Mouse (Mus musculus) CH12.LX (cell line): ENCODE data around the gene Gm20388.

Experiments used
- USF2 ChIP-seq: conservative IDR thresholded peaks from 2 replicates; pipeline ENCODE4 v1.6.1; 2011; ENCODE audit warnings: low read depth, low read length, improper control_type of control experiment
- ZNF384 ChIP-seq: IDR thresholded peaks from 2 replicates; pipeline ENCODE4 v1.6.1; 2012; ENCODE audit warnings: low read depth, low read length, improper control_type of control experiment, inconsistent platforms

DNA sequence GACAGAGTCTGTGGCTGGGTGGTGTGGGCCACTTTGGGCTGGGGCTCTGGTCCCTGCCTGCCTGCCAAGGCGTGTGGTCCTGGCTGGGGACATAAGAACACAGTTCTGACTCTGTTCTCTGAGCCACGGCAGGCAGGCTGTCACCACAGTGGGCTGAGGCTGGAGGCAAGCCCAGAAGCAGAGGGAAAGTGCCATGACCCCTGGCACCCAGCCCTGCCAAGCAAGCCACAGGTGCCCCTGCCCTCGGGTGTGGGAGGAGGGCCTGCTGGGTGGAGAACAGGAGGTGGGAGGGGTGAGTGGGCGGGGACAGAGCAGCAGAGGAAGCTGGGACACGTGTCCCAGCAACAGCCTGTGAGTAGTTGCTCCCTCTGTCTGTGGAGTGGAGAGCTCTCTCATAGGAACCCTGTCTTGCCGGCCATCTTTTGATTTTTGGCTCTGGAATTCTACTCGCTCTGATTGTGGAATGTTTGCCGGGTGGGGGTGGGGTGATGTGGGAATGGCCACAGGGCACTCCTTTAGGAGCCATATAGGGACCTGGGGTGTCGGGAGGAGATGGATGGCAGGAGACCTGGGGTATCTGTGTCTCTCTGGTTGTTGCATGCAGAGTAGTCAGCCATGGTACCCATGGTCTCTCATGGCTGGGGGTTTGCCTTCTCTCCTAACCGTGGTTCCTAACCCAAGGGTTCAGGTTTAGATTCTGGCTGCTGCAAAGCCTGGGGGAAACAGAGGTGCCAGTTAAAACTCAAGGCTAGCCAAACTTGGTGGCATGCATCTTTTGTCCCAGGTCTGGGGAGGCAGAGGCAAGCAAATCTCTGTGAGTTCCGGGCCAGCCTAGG, 458.4 kb downstream of the Gm20388 start:
- TF ChIP-seq USF2 (peak; percentile 69), ZNF384 (no peak)
